Mouse (Mus musculus) stomach, embryonic 16.5 days (tissue): ENCODE results near the gene Dlgap1. TPM values are rescaled to one million over a fixed set of nuclear protein-coding genes. Genes with fewer than 3 reads are reported as not detected.
"Not testable (repeated sequence)": the region's sequence is repeated elsewhere in the genome, so short reads cannot be mapped to it uniquely, and the experiment has no call there.

Experiments used
- ATAC-seq: fragments of 200-750 bp; cut with Nextera tagmentation; 2 replicates; pipeline ENCODE4 v1.8.0; 2017; ENCODE audit warnings: moderate number of reproducible peaks, moderate TSS enrichment; ENCODE audit not compliant: insufficient read depth, low FRiP score
- H3K27ac ChIP-seq: fragments of 300-500 bp; sonication (generic); 2 replicates; pipeline ENCODE4 v1.5.1; 2014; ENCODE audit warnings: low read length
- H3K27me3 ChIP-seq: fragments of 300-500 bp; sonication (generic); 2 replicates; pipeline ENCODE4 v1.6.1; 2014; ENCODE audit warnings: low read length, control low read depth, mixed read lengths; ENCODE audit not compliant: control insufficient read depth, insufficient read depth
- H3K36me3 ChIP-seq: fragments of 300-500 bp; sonication (generic); 2 replicates; pipeline ENCODE4 v1.6.1; 2014; ENCODE audit warnings: low read length; ENCODE audit not compliant: control insufficient read depth, insufficient read depth
- H3K4me1 ChIP-seq: fragments of 300-500 bp; sonication (generic); 2 replicates; pipeline ENCODE4 v1.6.1; 2014; ENCODE audit warnings: low read length, control low read depth, mixed read lengths; ENCODE audit not compliant: control insufficient read depth, insufficient read depth
- H3K4me2 ChIP-seq: fragments of 300-500 bp; sonication (generic); 2 replicates; pipeline ENCODE4 v1.6.1; 2014; ENCODE audit warnings: low read depth, low read length, mixed read lengths
- H3K4me3 ChIP-seq: fragments of 300-500 bp; sonication (generic); replicated peaks from 2 replicates; pipeline ENCODE4 v1.5.1; 2014; ENCODE audit warnings: mild to moderate bottlenecking, low read length
- H3K9ac ChIP-seq: fragments of 300-500 bp; sonication (generic); 2 replicates; pipeline ENCODE4 v1.6.1; 2014; ENCODE audit warnings: low read length
- H3K9me3 ChIP-seq: fragments of 300-500 bp; sonication (generic); replicated peaks from 2 replicates; pipeline ENCODE4 v1.6.1; 2016; ENCODE audit warnings: low read length, control low read depth; ENCODE audit not compliant: control insufficient read depth
- WGBS: fragments of 180-500 bp; shearing (Covaris S2); extraction: QIAGEN DNeasy Blood & Tissue Kit; methylation state at CpG from one replicate; pipeline ENCODE4 v1.1.7; 2014; 5-methylcytosine and 5-hydroxymethylcytosine counted together
- polyA plus RNA-seq: library from polyadenylated mRNA; unstranded; fragments of >200 nt; fragmentation: Nextera tagmentation; extraction: Ambion mirVana; gene quantifications from 2 replicates; pipeline ENCODE4 v1.2.1, GENCODE M21; 2015

The Dlgap1 gene
- polyA plus RNA-seq, 1 experiment from 2014 or later, result 3.2 TPM

GRCm38 (mm10) chr17:70534321-70534720 lies 565.4 kb downstream of the Dlgap1 start:
- no peaks in the 10 kb centered on the region for H3K27me3 ChIP-seq
- WGBS, result 56% methylated on average over 3 of the region's 3 CpGs
- H3K36me3 ChIP-seq, result no peaks in the 10 kb centered on the region
- H3K9me3 ChIP-seq, result no peaks in the 10 kb centered on the region
- H3K4me2 ChIP-seq, result no peak overlapping the region
- no peak overlapping the region for H3K9ac ChIP-seq
- H3K27ac ChIP-seq, result no peak overlapping the region
- ATAC-seq, result no peak
- H3K4me3 ChIP-seq, result no peak overlapping the region
- H3K4me1 ChIP-seq, result no peaks in the 10 kb centered on the region

- H3K27me3 ChIP-seq, result no peaks in the 10 kb centered on the region
- no peak overlapping the region for H3K4me2 ChIP-seq
- H3K9ac ChIP-seq, result no peak overlapping the region
- 84% methylated on average over 4 of the region's 4 CpGs for WGBS
- H3K27ac ChIP-seq, result no peak overlapping the region
- no peaks in the 10 kb centered on the region for H3K4me1 ChIP-seq
- no peaks in the 10 kb centered on the region for H3K36me3 ChIP-seq
- H3K9me3 ChIP-seq, result no peaks in the 10 kb centered on the region
- H3K4me3 ChIP-seq, result no peak overlapping the region
- no peak for ATAC-seq
These were observed 572.9 kb downstream of the Dlgap1 start for GRCm38 (mm10) chr17:70541816-70542215.

- H3K4me2 ChIP-seq, result no peak overlapping the region
- no peaks in the 10 kb centered on the region for H3K36me3 ChIP-seq
- H3K4me3 ChIP-seq, result no peak overlapping the region
- no peak overlapping the region for H3K9ac ChIP-seq
- no peaks in the 10 kb centered on the region for H3K4me1 ChIP-seq
- ATAC-seq, result no peak
- 79% methylated on average over 4 of the region's 4 CpGs for WGBS
- no peaks in the 10 kb centered on the region for H3K9me3 ChIP-seq
- no peak overlapping the region for H3K27ac ChIP-seq
- H3K27me3 ChIP-seq, result no peaks in the 10 kb centered on the region
These were observed 581.9 kb downstream of the Dlgap1 start for GRCm38 (mm10) chr17:70550793-70551192.

GRCm38 (mm10) chr17:70561547-70561946 lies 592.7 kb downstream of the Dlgap1 start:
- H3K9ac ChIP-seq, result no peak overlapping the region
- H3K27me3 ChIP-seq, result no peaks in the 10 kb centered on the region
- H3K27ac ChIP-seq, result 0 out of 2 replicates have a peak overlapping the region, but pooled peaks have one; percentile 19
- H3K4me2 ChIP-seq, result peak overlapping the region; percentile 34
- H3K4me3 ChIP-seq, result no peak overlapping the region; the same call in 1 of the 2 replicates
- no peaks in the 10 kb centered on the region for H3K36me3 ChIP-seq
- WGBS, result 29% methylated on average over 7 of the region's 7 CpGs
- ATAC-seq, result peak; percentile 40; the same call in 1 of the 2 replicates
- H3K9me3 ChIP-seq, result no peaks in the 10 kb centered on the region
- 0 out of 2 replicates have a peak, but pooled peaks cover 3% of the 10 kb centered on the region for H3K4me1 ChIP-seq

- Histone ChIP-seq H3K27ac (no peak overlapping the region), H3K4me1 (no peaks in the 10 kb centered on the region), H3K36me3 (no peaks in the 10 kb centered on the region), H3K27me3 (no peaks in the 10 kb centered on the region), H3K4me3 (no peak overlapping the region), H3K4me2 (no peak overlapping the region), H3K9me3 (no peaks in the 10 kb centered on the region), H3K9ac (no peak overlapping the region)
- WGBS, result 71% methylated on average over 5 of the region's 5 CpGs
- no peak for ATAC-seq
These were observed 602.0 kb downstream of the Dlgap1 start for GRCm38 (mm10) chr17:70570848-70571247.

- H3K4me2 ChIP-seq, result no peak overlapping the region
- no peaks in the 10 kb centered on the region for H3K36me3 ChIP-seq
- ATAC-seq, result no peak
- no peaks in the 10 kb centered on the region for H3K9me3 ChIP-seq
- H3K4me3 ChIP-seq, result no peak overlapping the region
- 69% methylated on average over 8 of the region's 8 CpGs for WGBS
- no peaks in the 10 kb centered on the region for H3K4me1 ChIP-seq
- no peak overlapping the region for H3K27ac ChIP-seq
- no peaks in the 10 kb centered on the region for H3K27me3 ChIP-seq
- H3K9ac ChIP-seq, result no peak overlapping the region
These were observed 614.2 kb downstream of the Dlgap1 start for GRCm38 (mm10) chr17:70583042-70583441.

- Histone ChIP-seq H3K27ac (no peak overlapping the region), H3K9ac (no peak overlapping the region), H3K9me3 (no peaks in the 10 kb centered on the region), H3K4me3 (no peak overlapping the region), H3K27me3 (no peaks in the 10 kb centered on the region), H3K4me1 (no peaks in the 10 kb centered on the region), H3K36me3 (no peaks in the 10 kb centered on the region), H3K4me2 (no peak overlapping the region)
- WGBS, result 81% methylated on average over 13 of the region's 13 CpGs
- no peak for ATAC-seq
These were observed 618.0 kb downstream of the Dlgap1 start for GRCm38 (mm10) chr17:70586735-70587425.

- not testable (repeated sequence) for H3K9ac ChIP-seq, H3K27me3 ChIP-seq, H3K27ac ChIP-seq, H3K4me3 ChIP-seq, H3K4me2 ChIP-seq, H3K4me1 ChIP-seq, H3K9me3 ChIP-seq, H3K36me3 ChIP-seq
- 65% methylated on average over 2 of the region's 4 CpGs for WGBS
- ATAC-seq, result peak; percentile 29; the same call in 1 of the 2 replicates
These were observed 619.2 kb downstream of the Dlgap1 start for GRCm38 (mm10) chr17:70587975-70588630.

- 61% methylated on average over 6 of the region's 6 CpGs for WGBS
- H3K4me2 ChIP-seq, result no peak overlapping the region
- H3K9ac ChIP-seq, result no peak overlapping the region
- no peak for ATAC-seq
- no peaks in the 10 kb centered on the region for H3K9me3 ChIP-seq
- H3K27ac ChIP-seq, result no peak overlapping the region
- H3K4me3 ChIP-seq, result no peak overlapping the region
- H3K36me3 ChIP-seq, result no peaks in the 10 kb centered on the region
- H3K4me1 ChIP-seq, result no peaks in the 10 kb centered on the region
- no peaks in the 10 kb centered on the region for H3K27me3 ChIP-seq
These were observed 619.8 kb downstream of the Dlgap1 start for GRCm38 (mm10) chr17:70588691-70589090.
